Mouse (Mus musculus) bone marrow macrophage, adult 2 months (primary cell): ENCODE measurements around the gene Runx1.

Source experiments
- CTCF ChIP-seq: IDR thresholded peaks from 2 replicates; pipeline ENCODE4 v1.5.1; 2012; ENCODE audit warnings: low read depth, mild to moderate bottlenecking, low read length, moderate library complexity
- POLR2A ChIP-seq: IDR thresholded peaks from 2 replicates; pipeline ENCODE4 v1.6.1; 2012; ENCODE audit warnings: mild to moderate bottlenecking, low read depth, low read length, borderline replicate concordance

DNA sequence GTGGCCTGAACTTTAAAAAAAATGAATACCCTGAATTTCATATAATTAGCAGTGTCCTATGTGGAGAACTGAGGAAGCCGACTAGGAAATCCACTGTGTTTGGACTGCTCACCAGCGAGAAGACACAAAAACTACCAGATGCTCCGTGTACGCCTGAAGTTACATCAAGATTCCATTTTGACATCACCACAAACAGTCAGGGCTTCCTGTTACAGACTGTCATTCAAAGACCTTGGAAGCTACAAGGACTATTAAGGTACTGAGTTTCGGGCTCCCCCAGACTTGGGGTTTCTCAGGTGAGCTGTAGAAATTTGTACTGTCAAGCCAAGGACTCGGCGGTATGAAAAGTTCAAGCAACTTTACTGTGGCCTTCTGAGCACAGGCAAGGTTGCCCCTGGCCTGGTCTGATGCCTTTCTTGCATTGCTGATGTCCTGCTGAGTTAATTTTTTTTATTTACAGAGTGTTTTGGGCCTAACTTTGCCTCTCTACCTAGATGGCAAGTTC, 22.8 kb downstream of the Runx1 start:
- TF ChIP-seq POLR2A (no peak), CTCF (no peak)
